Mouse (Mus musculus) adrenal gland, adult (tissue): ENCODE results near the gene Olfr1160.
"Not testable (repeated sequence)": the region's sequence is repeated elsewhere in the genome, so short reads cannot be mapped to it uniquely, and the experiment has no call there.

Experiments
- DNase-seq, 2 experiments: peaks; one replicate each; pipeline ENCODE4 v3.0.0; 2022 to 2023; ENCODE audit warnings: low spot score in 1 of 2; ENCODE audit not compliant: inconsistent age in 2 of 2

Olfr1160 gene

GRCm38 (mm10) chr2:88007515-88008318 lies at the start of gene Olfr1160:
Gene Olfr1160, minus strand, starts transcription at chr2:88008268.
- no peak for DNase-seq

GRCm38 (mm10) chr2:88051029-88051428 lies 43.0 kb upstream of the Olfr1160 start, which contains the start of gene Olfr1162:
Gene Olfr1162, minus strand, starts transcription at chr2:88051129.
- DNase-seq, result no peak

- no peak for DNase-seq
These were observed 29.5 kb upstream of the Olfr1160 start, which contains the start of gene Olfr73 for GRCm38 (mm10) chr2:88037599-88037998. Gene Olfr73, minus strand, starts transcription at chr2:88037699.

GRCm38 (mm10) chr2:88022474-88022873 lies 14.4 kb upstream of the Olfr1160 start, which contains the start of gene Olfr1161:
Gene Olfr1161, plus strand, starts transcription at chr2:88022774.
- not testable (repeated sequence) for DNase-seq

- DNase-seq, result no peak
These were observed 18.3 kb downstream of the Olfr1160 start, which contains the start of gene Olfr1158 for GRCm38 (mm10) chr2:87989813-87990212. Gene Olfr1158, plus strand, starts transcription at chr2:87990113.

- DNase-seq, result no peak
These were observed 33.5 kb downstream of the Olfr1160 start, which contains the start of gene Olfr74 for GRCm38 (mm10) chr2:87974563-87974962. Gene Olfr74, minus strand, starts transcription at chr2:87974663.

- no peak for DNase-seq
These were observed 39.9 kb downstream of the Olfr1160 start, which contains the start of gene Olfr1157 for GRCm38 (mm10) chr2:87968199-87968598. Gene Olfr1157, minus strand, starts transcription at chr2:87968299.

- no peak for DNase-seq
These were observed 55.1 kb downstream of the Olfr1160 start, which contains the start of gene Olfr1156 for GRCm38 (mm10) chr2:87953000-87953399. Gene Olfr1156, minus strand, starts transcription at chr2:87953100.
